Mouse (Mus musculus) testis, postnatal 10 days (tissue): ENCODE results near the gene Prss44.
"Not testable (repeated sequence)": the region's sequence is repeated elsewhere in the genome, so short reads cannot be mapped to it uniquely, and the experiment has no call there.

Experiments
- DNase-seq: peaks from one replicate; pipeline ENCODE4 v3.0.0; 2021; ENCODE audit warnings: low spot score

Prss44 gene

GRCm38 (mm10) chr9:110813789-110814188, at the start of gene Prss44:
Gene Prss44 (plus strand): TSS chr9:110813994.
- DNase-seq, result no peak

DNA sequence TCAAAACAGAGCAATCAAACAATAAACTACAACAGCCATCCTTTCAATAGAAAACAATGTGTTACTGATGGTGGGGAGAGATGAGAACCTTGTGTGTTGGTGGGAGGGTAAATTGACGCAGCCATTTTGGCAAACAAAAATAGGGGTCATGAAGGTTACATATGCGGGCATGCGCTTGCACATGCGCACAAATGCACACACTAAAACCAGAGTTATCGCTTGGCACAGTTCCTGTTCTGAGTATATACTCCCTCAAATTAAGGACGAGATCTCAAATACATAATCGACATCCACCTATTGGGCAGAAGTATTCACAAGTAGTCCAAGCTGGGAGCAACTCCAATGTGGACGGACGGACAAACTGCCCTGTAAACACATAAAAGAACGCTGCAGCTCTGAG, 41.5 kb upstream of the Prss44 start:
- DNase-seq, result no peak

GRCm38 (mm10) chr9:110774403-110775268, 39.2 kb upstream of the Prss44 start:
- no peak for DNase-seq

GRCm38 (mm10) chr9:110775269-110776022, 38.3 kb upstream of the Prss44 start:
- DNase-seq, result no peak

GRCm38 (mm10) chr9:110778100-110778499, 35.7 kb upstream of the Prss44 start:
- no peak for DNase-seq

- no peak for DNase-seq
Observed at GRCm38 (mm10) chr9:110778559-110778958, 35.2 kb upstream of the Prss44 start.

- no peak for DNase-seq
Observed at GRCm38 (mm10) chr9:110779242-110779913, 34.4 kb upstream of the Prss44 start.

DNA sequence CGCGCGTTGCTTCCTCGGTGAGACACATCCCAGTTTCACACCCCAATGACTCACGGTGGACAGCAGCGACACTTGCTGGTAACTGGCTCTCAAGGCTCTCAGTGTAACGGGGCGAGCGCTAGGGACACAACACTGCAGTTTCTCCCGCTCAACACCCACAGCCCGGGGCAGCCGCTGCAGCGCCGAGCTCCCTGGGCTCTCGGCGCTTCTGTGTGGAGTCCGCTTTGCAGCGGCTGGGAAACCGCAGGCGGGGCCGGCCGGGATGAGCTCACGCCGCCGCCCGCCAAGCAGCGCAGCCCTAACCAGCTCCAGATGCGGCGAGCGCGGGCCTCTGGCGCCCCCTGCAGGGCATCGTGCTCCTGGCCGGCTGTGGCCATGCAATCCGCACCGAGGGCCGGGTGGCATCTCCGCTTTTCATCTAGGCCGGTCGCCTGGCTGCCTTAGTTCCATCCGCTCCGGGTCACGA, 32.5 kb upstream of the Prss44 start:
- peak; percentile 98 for DNase-seq

GRCm38 (mm10) chr9:110781731-110782130, 32.1 kb upstream of the Prss44 start:
- peak; percentile 92 for DNase-seq

GRCm38 (mm10) chr9:110783611-110784010, 30.2 kb upstream of the Prss44 start:
- DNase-seq, result no peak

DNA sequence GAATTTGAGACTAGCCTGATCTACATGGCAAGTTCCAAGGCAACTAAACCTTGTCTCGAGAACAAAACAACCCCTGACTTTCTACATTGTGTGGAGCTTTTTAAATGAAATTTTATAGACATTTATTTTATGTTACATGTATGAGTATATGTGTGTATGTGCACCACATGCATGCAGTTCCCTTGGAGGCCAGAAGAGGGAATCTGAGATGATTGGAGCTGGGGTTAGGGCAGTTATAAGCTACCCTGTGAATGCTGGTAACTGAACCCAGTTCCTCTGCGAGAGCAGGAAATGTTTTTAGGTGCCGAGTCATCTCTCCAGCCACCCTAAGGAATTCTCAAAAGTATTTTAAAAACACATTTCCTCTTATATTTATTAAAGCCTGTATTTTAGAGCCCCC, 25.6 kb upstream of the Prss44 start:
- no peak for DNase-seq

DNA sequence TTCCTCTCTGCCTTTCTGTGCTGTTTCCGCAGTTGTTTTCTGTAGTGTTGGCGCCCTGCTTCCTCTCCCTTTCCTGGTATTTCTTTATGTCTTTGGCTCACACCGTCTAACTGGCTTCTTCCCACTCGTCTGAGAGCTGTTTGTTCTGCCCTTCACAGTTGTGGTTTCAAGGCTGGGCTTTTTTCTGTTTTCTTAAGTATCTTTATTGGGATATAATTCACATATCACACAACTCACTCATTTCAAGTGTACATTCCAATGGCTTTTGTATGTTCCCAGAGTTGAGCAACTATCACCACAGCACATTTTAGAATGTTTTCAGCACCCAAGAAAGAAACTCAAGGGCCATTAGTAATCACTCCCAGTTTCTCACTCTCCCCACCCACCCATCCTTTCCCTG, 23.3 kb upstream of the Prss44 start:
- DNase-seq, result no peak

GRCm38 (mm10) chr9:110797013-110797412, 16.8 kb upstream of the Prss44 start:
- DNase-seq, result no peak

- no peak for DNase-seq
Observed at GRCm38 (mm10) chr9:110797866-110798265, 15.9 kb upstream of the Prss44 start, which contains the start of gene Prss42. Gene Prss42 (plus strand): TSS chr9:110798166.

- DNase-seq, result no peak
Observed at GRCm38 (mm10) chr9:110800834-110801479, 12.8 kb upstream of the Prss44 start.

DNA sequence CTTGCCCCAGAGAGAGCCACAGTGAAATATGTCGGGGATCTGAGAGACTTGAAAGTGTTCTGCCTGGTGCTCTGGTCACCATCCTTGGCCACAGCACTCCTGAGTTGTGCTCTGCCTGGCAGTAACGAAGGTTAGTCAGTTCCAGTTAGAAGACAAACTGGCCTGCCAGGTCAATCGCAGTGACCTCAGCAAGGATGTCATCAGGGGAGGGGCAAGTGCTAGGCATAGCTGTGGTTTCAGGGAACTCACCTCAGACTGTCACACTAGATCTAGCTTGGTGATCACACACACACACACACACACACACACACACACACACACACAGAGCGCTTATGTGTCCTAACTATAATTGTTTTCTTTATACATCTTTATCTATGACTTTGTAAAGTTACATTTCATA, 10.5 kb upstream of the Prss44 start:
- no peak for DNase-seq

DNA sequence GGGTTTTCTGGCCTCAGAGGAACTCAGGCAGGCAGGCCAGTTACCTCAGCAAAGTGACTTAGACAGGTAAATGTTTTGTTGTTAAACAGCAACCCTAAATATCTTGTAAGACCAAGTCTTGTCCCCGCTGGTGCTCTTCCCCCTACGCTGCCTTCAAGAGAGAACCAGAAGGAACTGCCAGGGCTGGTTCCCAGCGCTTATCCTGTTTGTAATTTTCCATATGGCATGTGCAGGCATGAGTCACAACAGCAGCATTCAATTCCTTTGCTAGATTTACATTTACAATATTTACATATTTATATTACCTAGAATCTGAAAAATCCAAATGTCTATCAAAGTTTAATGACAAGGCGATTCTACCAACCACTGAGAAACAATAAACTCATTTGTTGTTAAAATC, 3.7 kb upstream of the Prss44 start:
- no peak for DNase-seq

DNA sequence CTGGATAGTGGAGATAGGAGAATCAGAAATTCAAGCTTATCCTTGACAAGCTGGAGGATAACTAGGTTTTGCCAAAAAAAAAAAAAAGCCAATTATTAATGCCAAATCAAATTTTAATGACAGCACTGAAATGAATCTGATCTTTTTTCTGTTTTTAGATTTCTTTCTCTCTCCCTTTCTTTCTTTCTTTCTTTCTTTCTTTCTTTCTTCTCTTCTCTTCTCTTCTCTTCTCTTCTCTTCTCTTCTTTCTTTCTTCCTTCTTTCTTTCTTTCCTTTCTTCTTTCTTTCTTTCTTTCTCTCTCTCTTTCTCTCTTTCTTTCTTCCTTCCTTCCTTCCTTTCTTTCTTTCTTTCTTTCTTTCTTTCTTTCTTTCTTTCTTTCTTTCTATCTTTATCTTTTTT, 6.8 kb downstream of the Prss44 start:
- DNase-seq, result not testable (repeated sequence)

DNA sequence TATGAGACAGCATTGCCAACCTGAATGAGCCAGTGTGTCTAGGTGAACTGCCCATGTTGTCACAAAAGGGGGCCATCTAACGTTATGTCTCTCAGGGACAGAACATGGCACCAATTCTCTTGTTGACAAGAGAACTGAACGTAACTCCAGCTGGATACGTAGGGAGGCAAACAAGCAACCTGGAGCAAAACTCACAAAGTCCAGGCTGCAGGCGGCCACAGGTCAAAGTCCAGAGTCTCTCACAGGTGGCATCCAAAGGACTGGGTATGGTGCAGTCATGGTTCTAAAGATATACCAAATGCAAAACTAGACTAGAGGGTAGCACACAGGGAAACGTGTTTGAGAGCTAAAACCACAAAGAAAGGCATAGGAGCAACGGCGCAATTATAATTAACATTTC, 7.6 kb downstream of the Prss44 start:
- DNase-seq, result no peak

DNA sequence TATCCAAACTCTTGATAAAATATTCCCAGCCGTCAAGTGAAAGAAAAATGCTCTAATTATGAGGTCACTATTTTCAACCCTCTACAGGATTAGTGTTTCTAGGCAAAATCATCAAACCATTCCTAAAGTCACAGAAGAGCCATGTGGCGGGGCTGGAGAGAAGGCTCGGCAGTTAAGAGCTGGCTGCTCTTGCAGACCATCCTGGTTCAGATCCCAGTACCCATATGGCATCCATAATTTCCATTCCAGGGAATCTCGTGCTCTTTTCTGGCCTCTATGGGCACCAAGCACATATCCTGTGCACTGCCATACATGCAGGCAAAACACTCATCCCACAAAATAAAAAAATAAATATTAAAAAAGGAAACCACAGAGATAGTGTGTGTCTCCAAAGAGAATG, 11.6 kb downstream of the Prss44 start:
- no peak for DNase-seq

DNA sequence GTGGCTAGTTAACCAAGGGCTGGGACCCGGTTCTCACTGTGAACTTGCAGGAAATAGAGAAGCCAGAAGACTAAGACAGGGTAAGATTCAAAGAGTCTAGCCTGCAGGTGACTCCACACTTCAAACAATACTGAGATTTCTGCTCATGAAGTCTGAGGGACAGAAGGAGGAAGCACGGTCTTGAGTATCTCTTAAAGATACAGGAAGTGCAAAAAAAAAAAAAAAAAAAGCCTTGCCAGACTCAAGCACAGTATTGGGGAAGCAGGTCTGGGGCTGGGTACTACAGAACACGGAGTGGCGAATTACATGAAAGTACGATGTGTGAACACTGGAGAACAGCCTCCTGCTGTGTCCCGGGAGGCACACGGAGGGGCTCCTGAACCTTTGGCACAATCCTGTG, 12.0 kb downstream of the Prss44 start:
- no peak for DNase-seq

DNA sequence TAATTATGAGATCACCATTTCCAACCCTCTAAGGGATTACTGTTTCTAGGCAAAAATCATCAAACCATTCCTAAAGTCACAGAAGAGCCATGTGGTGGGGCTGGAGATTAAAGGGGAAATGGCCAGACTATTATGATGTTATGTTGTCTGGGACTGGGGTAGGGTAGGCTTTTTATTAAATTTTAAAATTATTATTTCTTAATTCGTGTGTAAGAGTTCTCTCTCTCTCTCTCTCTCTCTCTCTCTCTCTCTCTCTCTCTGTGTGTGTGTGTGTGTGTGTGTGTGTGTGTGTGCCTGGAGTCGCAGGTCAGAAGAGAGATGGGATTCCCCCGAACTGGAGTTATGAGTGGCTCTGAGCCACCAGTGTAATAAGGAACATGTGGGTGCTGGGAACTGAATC, 12.6 kb downstream of the Prss44 start, which contains the start of gene Prss43:
Gene Prss43 (plus strand): TSS at position 301 of the 400 bp plus-strand sequence.
- DNase-seq, result no peak
